Mouse (Mus musculus) hindbrain, embryonic 16.5 days (tissue): ENCODE measurements at regions not wholly inside any gene's neighbourhood (a gene's known extent, or its start where the extent isn't known, plus 50 kb on each side); places are given as distances from the start of the nearest gene placed in this dataset.

Source experiments
- ATAC-seq: fragments of 200-750 bp; cut with Nextera tagmentation; 2 replicates; pipeline ENCODE4 v1.8.0; 2017; ENCODE audit warnings: moderate TSS enrichment, moderate library complexity
- H3K27ac ChIP-seq: fragments of 300-500 bp; sonication (generic); 2 replicates; pipeline ENCODE4 v1.5.1; 2014; ENCODE audit warnings: low read depth, mild to moderate bottlenecking, control low read depth, low read length, moderate library complexity
- H3K27me3 ChIP-seq: fragments of 300-500 bp; sonication (generic); replicated peaks from 2 replicates; pipeline ENCODE4 v1.6.1; 2014; ENCODE audit warnings: low read length; ENCODE audit not compliant: control insufficient read depth, insufficient read depth
- H3K36me3 ChIP-seq: fragments of 300-500 bp; sonication (generic); 2 replicates; pipeline ENCODE4 v1.6.1; 2014; ENCODE audit warnings: mild to moderate bottlenecking, low read length, moderate library complexity, mixed read lengths; ENCODE audit not compliant: control insufficient read depth, insufficient read depth
- H3K4me1 ChIP-seq: fragments of 300-500 bp; sonication (generic); 2 replicates; pipeline ENCODE4 v1.6.1; 2014; ENCODE audit warnings: low read depth, low read length; ENCODE audit not compliant: control insufficient read depth, insufficient read depth
- H3K4me2 ChIP-seq: fragments of 300-500 bp; sonication (generic); 2 replicates; pipeline ENCODE4 v1.6.1; 2014; ENCODE audit warnings: mild to moderate bottlenecking, low read length, control low read depth, moderate library complexity
- H3K4me3 ChIP-seq: fragments of 300-500 bp; sonication (generic); 2 replicates; pipeline ENCODE4 v1.5.1; 2014; ENCODE audit warnings: mild to moderate bottlenecking, low read length, control low read depth, moderate library complexity
- H3K9ac ChIP-seq: fragments of 300-500 bp; sonication (generic); 2 replicates; pipeline ENCODE4 v1.6.1; 2014; ENCODE audit warnings: low read depth, mild to moderate bottlenecking, control low read depth, low read length, moderate library complexity
- H3K9me3 ChIP-seq: fragments of 300-500 bp; sonication (generic); 2 replicates; pipeline ENCODE4 v1.6.1; 2014; ENCODE audit warnings: mild to moderate bottlenecking, low read length, moderate library complexity; ENCODE audit not compliant: control insufficient read depth
- WGBS: fragments of 180-500 bp; shearing (Covaris S2); extraction: QIAGEN DNeasy Blood & Tissue Kit; methylation state at CpG from one replicate; pipeline ENCODE4 v1.1.7; 2014; 5-methylcytosine and 5-hydroxymethylcytosine counted together

GRCm38 (mm10) chr2:178606733-178607132, 176.4 kb downstream of the Cdh26 start:
- 0 out of 2 replicates have a peak, but pooled peaks have one; percentile 48 for ATAC-seq
- no peaks in the 10 kb centered on the region for H3K4me1 ChIP-seq
- 77% methylated on average over 4 of the region's 4 CpGs for WGBS

GRCm38 (mm10) chr2:178610211-178610975, 180.1 kb downstream of the Cdh26 start:
- no peak overlapping the region for H3K4me2 ChIP-seq
- WGBS, result 53% methylated on average over 18 of the region's 18 CpGs
- H3K4me1 ChIP-seq, result no peaks in the 10 kb centered on the region
- ATAC-seq, result no peak
- no peaks in the 10 kb centered on the region for H3K9me3 ChIP-seq
- no peak overlapping the region for H3K27ac ChIP-seq
- H3K27me3 ChIP-seq, result no peaks in the 10 kb centered on the region
- H3K9ac ChIP-seq, result no peak overlapping the region
- H3K4me3 ChIP-seq, result no peak overlapping the region
- no peaks in the 10 kb centered on the region for H3K36me3 ChIP-seq

More at GRCm38 (mm10) chr2:178606733-178607132, 176.4 kb downstream of the Cdh26 start:
- Histone ChIP-seq H3K27ac (no peak overlapping the region), H3K4me3 (no peak overlapping the region), H3K36me3 (no peaks in the 10 kb centered on the region), H3K9ac (no peak overlapping the region), H3K27me3 (no peaks in the 10 kb centered on the region), H3K9me3 (no peaks in the 10 kb centered on the region), H3K4me2 (no peak overlapping the region)

GRCm38 (mm10) chr2:178614761-178615160, 184.4 kb downstream of the Cdh26 start:
- Histone ChIP-seq H3K4me3 (no peak overlapping the region), H3K27ac (no peak overlapping the region), H3K4me1 (no peaks in the 10 kb centered on the region), H3K36me3 (no peaks in the 10 kb centered on the region), H3K4me2 (no peak overlapping the region), H3K9ac (no peak overlapping the region), H3K27me3 (no peaks in the 10 kb centered on the region), H3K9me3 (no peaks in the 10 kb centered on the region)
- ATAC-seq, result no peak
- 42% methylated on average over 7 of the region's 7 CpGs for WGBS

DNA sequence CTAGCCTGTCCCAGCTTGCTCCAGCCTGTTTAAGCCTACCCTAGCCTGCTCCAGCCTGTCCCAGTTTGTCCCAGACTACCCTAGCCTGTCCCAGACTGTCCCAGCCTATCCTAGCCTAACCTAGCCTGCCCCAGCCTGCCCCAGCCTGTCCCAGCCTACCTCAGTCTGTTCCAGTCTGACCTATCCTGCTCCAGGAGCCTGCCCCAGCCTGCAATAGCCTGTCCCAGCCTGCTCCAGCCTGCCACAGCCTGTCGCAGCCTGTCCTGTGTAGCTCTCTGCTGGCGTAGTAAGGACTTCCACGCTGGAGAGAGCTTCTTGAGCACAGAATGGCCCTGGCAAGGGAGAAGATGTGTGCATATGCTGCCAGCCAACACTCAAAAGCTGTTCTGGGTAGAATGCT, 192.5 kb downstream of the Cdh26 start:
- Histone ChIP-seq H3K36me3 (no peaks in the 10 kb centered on the region), H3K4me3 (no peak overlapping the region), H3K4me2 (no peak overlapping the region), H3K27ac (no peak overlapping the region), H3K27me3 (no peaks in the 10 kb centered on the region), H3K4me1 (no peaks in the 10 kb centered on the region), H3K9me3 (no peaks in the 10 kb centered on the region), H3K9ac (no peak overlapping the region)
- 73% methylated on average over 3 of the region's 3 CpGs for WGBS
- ATAC-seq, result no peak

DNA sequence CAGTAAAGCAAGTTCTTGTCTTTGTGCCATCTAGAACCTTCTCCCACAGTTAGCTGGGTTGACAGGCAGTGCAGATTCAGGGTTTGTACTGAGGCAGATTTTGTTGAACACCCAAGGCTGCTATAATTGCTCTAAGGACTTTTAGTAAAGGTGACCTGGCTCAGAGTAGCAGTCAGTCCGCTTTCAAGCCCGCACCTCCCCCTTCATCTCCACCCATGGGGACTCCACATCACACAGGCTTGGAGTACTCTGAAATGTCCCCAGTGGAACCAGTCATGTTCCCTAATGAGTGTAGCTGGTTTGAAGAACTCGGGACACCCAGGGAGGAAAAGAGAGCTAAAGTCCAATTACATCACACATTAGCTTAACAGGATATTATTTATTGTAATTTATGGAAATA, 194.1 kb downstream of the Cdh26 start:
- H3K4me3 ChIP-seq, result no peak overlapping the region
- 61% methylated on average over 3 of the region's 3 CpGs for WGBS
- H3K27ac ChIP-seq, result no peak overlapping the region
- ATAC-seq, result no peak
- H3K4me1 ChIP-seq, result 0 out of 2 replicates have a peak, but pooled peaks cover 2% of the 10 kb centered on the region
- H3K27me3 ChIP-seq, result no peaks in the 10 kb centered on the region
- no peaks in the 10 kb centered on the region for H3K9me3 ChIP-seq
- no peak overlapping the region for H3K9ac ChIP-seq
- no peaks in the 10 kb centered on the region for H3K36me3 ChIP-seq
- no peak overlapping the region for H3K4me2 ChIP-seq

GRCm38 (mm10) chr2:178624907-178625306, 194.6 kb downstream of the Cdh26 start:
- Histone ChIP-seq H3K9ac (no peak overlapping the region), H3K4me2 (no peak overlapping the region), H3K4me1 (0 out of 2 replicates have a peak, but pooled peaks cover 2% of the 10 kb centered on the region), H3K27me3 (no peaks in the 10 kb centered on the region), H3K36me3 (no peaks in the 10 kb centered on the region), H3K9me3 (no peaks in the 10 kb centered on the region), H3K4me3 (no peak overlapping the region), H3K27ac (no peak overlapping the region)
- WGBS, result 80% methylated on average over 1 of the region's 1 CpGs
- no peak for ATAC-seq

GRCm38 (mm10) chr2:178629756-178630155, 199.4 kb downstream of the Cdh26 start:
- Histone ChIP-seq H3K27me3 (no peaks in the 10 kb centered on the region), H3K36me3 (no peaks in the 10 kb centered on the region), H3K4me2 (no peak overlapping the region), H3K4me3 (no peak overlapping the region), H3K27ac (no peak overlapping the region), H3K4me1 (peaks cover 8% of the 10 kb centered on the region; the same call in 1 of the 2 replicates), H3K9ac (no peak overlapping the region), H3K9me3 (no peaks in the 10 kb centered on the region)
- ATAC-seq, result peak; percentile 45; the same call in 1 of the 2 replicates
- WGBS, result 19% methylated on average over 7 of the region's 7 CpGs

DNA sequence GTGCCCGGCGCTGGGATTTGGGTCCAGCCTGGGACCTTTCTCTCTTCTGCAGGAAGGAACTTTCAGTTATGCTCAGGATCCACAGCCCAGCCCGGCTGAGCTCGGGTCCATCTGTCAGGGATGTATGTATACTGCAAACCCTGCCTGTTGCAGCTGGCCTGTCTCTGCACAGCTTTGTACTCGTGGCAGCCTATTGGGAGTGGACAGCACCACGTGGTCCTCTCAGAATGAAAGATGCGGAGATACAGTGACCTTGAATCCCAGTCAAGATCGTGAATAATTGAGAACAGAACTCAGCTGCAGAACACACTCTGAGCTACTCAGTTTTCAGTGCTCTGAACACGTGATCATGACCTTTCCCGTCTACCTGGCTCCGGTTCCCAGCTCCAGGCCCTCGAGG, 200.2 kb downstream of the Cdh26 start:
- ATAC-seq, result no peak
- Histone ChIP-seq H3K9ac (no peak overlapping the region), H3K36me3 (no peaks in the 10 kb centered on the region), H3K4me1 (peaks cover 8% of the 10 kb centered on the region; the same call in 1 of the 2 replicates), H3K27me3 (no peaks in the 10 kb centered on the region), H3K4me2 (no peak overlapping the region), H3K9me3 (no peaks in the 10 kb centered on the region), H3K4me3 (no peak overlapping the region), H3K27ac (no peak overlapping the region)
- 76% methylated on average over 12 of the region's 12 CpGs for WGBS

- H3K27ac ChIP-seq, result no peak overlapping the region
- no peak overlapping the region for H3K4me3 ChIP-seq
- 57% methylated on average over 3 of the region's 3 CpGs for WGBS
- no peaks in the 10 kb centered on the region for H3K36me3 ChIP-seq
- peaks cover 10% of the 10 kb centered on the region for H3K4me1 ChIP-seq
- no peak for ATAC-seq
- no peaks in the 10 kb centered on the region for H3K27me3 ChIP-seq
- H3K4me2 ChIP-seq, result no peak overlapping the region
- no peaks in the 10 kb centered on the region for H3K9me3 ChIP-seq
- no peak overlapping the region for H3K9ac ChIP-seq
Measured at GRCm38 (mm10) chr2:178631336-178631735, 201.0 kb downstream of the Cdh26 start.
